Mouse (Mus musculus) bone marrow macrophage, adult 2 months (primary cell): ENCODE data around the gene Slc17a5.

Experiments used
- CTCF ChIP-seq: IDR thresholded peaks from 2 replicates; pipeline ENCODE4 v1.5.1; 2012; ENCODE audit warnings: low read depth, mild to moderate bottlenecking, low read length, moderate library complexity
- POLR2A ChIP-seq: IDR thresholded peaks from 2 replicates; pipeline ENCODE4 v1.6.1; 2012; ENCODE audit warnings: mild to moderate bottlenecking, low read depth, low read length, borderline replicate concordance

DNA sequence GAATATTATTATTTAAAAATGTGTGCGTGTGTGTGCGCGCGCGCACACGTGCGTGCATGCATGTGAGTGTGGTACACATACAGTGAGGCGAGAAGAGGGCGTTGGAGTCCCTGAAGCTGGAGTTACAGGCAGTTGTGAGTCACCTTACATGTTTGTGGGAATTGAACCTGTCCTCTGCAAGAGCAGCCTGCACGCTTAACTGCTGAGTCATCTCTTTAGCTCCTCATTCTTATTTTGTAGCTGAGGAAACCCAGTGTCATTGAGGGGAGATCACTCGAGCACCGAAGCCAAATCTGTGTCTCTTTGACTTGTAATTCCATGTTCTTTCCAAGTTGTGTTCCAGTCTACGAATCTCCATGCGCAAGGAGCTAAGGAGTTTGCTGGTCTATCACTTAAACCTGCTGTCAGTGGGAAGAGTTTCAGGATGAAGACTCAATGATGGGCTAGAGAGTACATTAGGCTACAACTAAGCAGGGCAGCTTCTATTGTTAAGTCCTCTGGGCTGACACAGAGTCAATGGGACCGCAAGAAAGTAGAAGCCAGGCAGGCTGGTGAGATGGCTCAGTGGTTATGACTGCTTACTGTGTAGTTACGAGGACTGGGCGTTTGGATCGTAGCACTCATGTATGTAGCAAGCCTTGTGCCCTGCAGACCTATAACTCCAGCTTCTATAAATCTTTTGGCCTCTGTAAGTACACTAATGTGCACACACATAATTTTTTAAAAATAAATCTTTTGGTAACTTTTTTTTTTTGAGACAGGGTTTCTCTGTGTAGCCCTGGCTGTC lies 8.1 kb upstream of the Slc17a5 start:
- TF ChIP-seq CTCF (no peak), POLR2A (no peak)
